Mouse (Mus musculus): ENCODE results near the gene Aspdh. TPM values are rescaled to one million over a fixed set of nuclear protein-coding genes. Genes with fewer than 3 reads are reported as not detected.
A peak's percentile ranks its signal among the peaks of the same experiment; 100 is the strongest.

The Aspdh gene
- polyA plus RNA-seq, 1 experiment from 2014 or later, result 2.1 TPM

DNA sequence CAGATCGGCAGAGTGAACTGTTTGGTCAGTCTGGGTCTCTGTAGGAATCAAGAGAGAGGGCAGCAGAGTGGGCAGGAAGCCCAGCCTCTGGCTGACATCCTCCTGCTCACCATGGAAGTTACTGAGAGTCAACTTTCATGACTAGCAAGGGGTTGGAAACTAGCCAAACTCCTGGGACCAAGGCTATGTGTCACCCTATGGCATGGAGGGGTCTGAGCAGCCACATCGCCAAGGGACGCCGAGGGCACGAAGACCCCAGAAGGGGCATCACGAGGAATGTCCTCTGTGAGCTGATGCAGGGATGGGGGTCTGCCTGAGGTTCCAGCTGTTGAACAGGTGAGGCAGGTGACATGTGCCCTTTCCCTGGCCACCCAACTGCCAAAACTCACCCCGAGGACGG is 23.4 kb downstream of the Aspdh start:
- Histone ChIP-seq H3K27me3 (ENCODE audit: control insufficient read depth, insufficient read depth, low read length) (no peaks in the 10 kb centered on the region), H3K27ac (ENCODE audit: low read depth, low read length) (no peak overlapping the region), H3K4me1 (replicated peaks; ENCODE audit: control insufficient read depth, insufficient read depth, low read length) (no peaks in the 10 kb centered on the region), H3K36me3 (ENCODE audit: control insufficient read depth, insufficient read depth, low read length) (no peaks in the 10 kb centered on the region), H3K9me3 (ENCODE audit: control insufficient read depth, low read length) (no peaks in the 10 kb centered on the region), H3K9ac (ENCODE audit: low read depth, low read length) (no peak overlapping the region), H3K4me2 (replicated peaks; ENCODE audit: low read depth, low read length) (no peak overlapping the region), H3K4me3 (ENCODE audit: low read depth, low read length) (no peak overlapping the region)
- 88% methylated on average over 8 of the region's 8 CpGs for WGBS
- ATAC-seq (ENCODE audit: low FRiP score), result no peak
- DNase-seq (ENCODE audit: low spot score), result no peak

DNA sequence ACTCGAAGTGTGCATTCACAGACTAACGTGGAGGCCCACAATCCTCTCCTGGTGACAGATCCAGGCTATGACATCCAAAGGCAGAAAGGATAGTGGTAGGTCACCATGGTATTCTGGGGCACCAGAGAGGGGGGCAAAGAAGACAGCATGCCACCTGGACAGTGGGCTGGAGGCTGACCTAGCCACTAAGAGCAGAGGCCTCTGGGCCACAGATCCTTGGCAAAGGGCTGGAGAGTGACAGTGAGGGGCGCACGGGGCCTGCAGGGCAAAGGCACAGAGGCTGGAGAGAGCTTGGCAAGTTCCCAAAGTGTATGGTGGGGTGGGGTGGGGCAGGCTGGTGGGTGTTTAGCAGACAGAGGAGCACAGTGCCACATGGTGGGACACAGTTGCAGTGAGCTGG is 25.1 kb downstream of the Aspdh start:
- WGBS, result 93% methylated on average over 4 of the region's 4 CpGs
- Histone ChIP-seq H3K27me3 (ENCODE audit: control insufficient read depth, insufficient read depth, low read length) (no peaks in the 10 kb centered on the region), H3K4me2 (replicated peaks; ENCODE audit: low read depth, low read length) (no peak overlapping the region), H3K9me3 (ENCODE audit: control insufficient read depth, low read length) (no peaks in the 10 kb centered on the region), H3K36me3 (ENCODE audit: control insufficient read depth, insufficient read depth, low read length) (no peaks in the 10 kb centered on the region), H3K4me1 (replicated peaks; ENCODE audit: control insufficient read depth, insufficient read depth, low read length) (peaks cover 1% of the 10 kb centered on the region; the same call in 1 of the 2 replicates), H3K4me3 (ENCODE audit: low read depth, low read length) (no peak overlapping the region), H3K27ac (ENCODE audit: low read depth, low read length) (no peak overlapping the region), H3K9ac (ENCODE audit: low read depth, low read length) (no peak overlapping the region)
- no peak for DNase-seq (ENCODE audit: low spot score)
- no peak for ATAC-seq (ENCODE audit: low FRiP score)

DNA sequence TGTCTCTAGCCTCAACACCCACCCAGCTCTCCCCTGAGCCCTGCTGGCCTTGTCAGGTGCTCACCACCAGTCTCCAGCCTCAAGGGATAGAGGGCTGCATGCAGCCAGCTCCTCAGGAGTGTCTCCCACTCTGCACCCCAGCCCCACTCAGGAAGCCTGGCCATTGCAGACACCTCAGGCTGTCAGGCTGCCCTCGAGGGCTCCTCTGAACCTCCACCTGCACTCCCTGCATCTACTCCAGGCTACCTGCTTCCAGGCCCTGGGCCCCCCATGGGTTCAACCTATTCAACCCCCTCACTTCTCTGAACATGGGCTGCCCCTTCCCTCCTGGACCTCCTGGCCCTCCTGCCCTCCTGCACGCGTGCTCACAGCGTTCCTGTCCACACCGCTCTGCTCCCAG is 26.2 kb downstream of the Aspdh start:
- no peaks in the 10 kb centered on the region for H3K27me3 ChIP-seq (ENCODE audit: control insufficient read depth, insufficient read depth, low read length)
- H3K9me3 ChIP-seq (ENCODE audit: control insufficient read depth, low read length), result no peaks in the 10 kb centered on the region
- no peak for DNase-seq (ENCODE audit: low spot score)
- H3K27ac ChIP-seq (ENCODE audit: low read depth, low read length), result no peak overlapping the region
- WGBS, result 94% methylated on average over 5 of the region's 5 CpGs
- peaks cover 4% of the 10 kb centered on the region; the same call in 1 of the 2 replicates for H3K4me1 ChIP-seq (replicated peaks; ENCODE audit: control insufficient read depth, insufficient read depth, low read length)
- no peak for ATAC-seq (ENCODE audit: low FRiP score)
- H3K4me2 ChIP-seq (replicated peaks; ENCODE audit: low read depth, low read length), result no peak overlapping the region
- no peak overlapping the region for H3K9ac ChIP-seq (ENCODE audit: low read depth, low read length)
- H3K4me3 ChIP-seq (ENCODE audit: low read depth, low read length), result no peak overlapping the region
- no peaks in the 10 kb centered on the region for H3K36me3 ChIP-seq (ENCODE audit: control insufficient read depth, insufficient read depth, low read length)

DNA sequence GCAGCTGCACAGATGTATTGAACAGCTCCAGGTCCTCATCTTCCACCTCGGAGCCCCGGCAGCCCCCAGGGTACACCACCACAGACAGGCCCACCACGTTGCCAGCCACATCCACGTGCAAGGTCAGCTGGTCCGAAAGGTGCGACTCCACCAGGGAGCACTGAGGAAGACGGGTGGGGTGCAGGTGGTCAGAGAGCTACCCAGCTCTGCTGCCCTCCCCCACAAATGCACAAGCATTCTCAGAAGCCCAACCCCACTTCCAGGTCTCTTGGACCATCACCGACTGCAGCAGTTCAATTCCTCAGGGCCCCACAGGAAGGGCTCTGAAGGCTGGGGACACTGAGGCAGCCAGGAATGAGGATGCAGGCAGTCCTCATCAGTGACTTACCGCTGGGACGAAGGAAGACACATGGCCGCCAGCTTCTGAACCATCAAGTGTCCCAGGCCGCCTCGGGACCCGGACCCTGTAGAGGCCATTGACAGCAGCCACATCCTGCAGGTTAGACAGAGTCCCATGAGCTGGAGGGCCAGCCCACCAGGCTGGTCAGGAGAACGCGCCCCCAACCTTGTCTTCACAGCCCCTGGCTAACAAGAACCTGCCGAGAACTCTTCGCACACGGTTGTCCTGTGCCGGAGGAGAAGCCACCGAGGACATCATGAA is 27.1 kb downstream of the Aspdh start:
- Histone ChIP-seq H3K4me2 (replicated peaks; ENCODE audit: low read depth, low read length) (no peak overlapping the region), H3K27ac (ENCODE audit: low read depth, low read length) (no peak overlapping the region), H3K9me3 (ENCODE audit: control insufficient read depth, low read length) (no peaks in the 10 kb centered on the region), H3K4me3 (ENCODE audit: low read depth, low read length) (no peak overlapping the region), H3K9ac (ENCODE audit: low read depth, low read length) (no peak overlapping the region), H3K36me3 (ENCODE audit: control insufficient read depth, insufficient read depth, low read length) (no peaks in the 10 kb centered on the region), H3K4me1 (replicated peaks; ENCODE audit: control insufficient read depth, insufficient read depth, low read length) (peaks cover 4% of the 10 kb centered on the region; the same call in 1 of the 2 replicates), H3K27me3 (ENCODE audit: control insufficient read depth, insufficient read depth, low read length) (no peaks in the 10 kb centered on the region)
- ATAC-seq (ENCODE audit: low FRiP score), result no peak
- no peak for DNase-seq (ENCODE audit: low spot score)
- WGBS, result 92% methylated on average over 21 of the region's 21 CpGs

DNA sequence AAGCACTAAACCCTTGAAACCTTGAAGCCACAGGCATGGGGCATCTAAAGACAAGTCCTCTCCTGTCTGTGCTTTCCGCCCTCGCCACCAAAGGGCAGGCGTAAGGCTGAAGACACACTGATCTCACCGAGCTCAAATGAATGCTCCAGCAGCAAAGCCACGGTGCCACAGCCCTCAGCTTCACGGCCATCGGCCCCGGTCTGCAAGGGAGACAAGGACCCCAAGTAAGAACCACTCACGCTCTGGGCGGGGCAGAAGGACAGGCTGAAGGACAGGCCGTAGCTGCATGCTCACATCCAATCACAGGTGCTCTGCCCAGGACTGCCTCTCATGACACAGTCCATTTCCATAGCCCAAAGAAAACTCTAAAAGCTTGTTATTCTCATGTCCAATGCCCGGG is 29.5 kb downstream of the Aspdh start:
- WGBS, result 93% methylated on average over 12 of the region's 12 CpGs
- ATAC-seq (ENCODE audit: low FRiP score), result no peak
- Histone ChIP-seq H3K4me3 (ENCODE audit: low read depth, low read length) (no peak overlapping the region), H3K27me3 (ENCODE audit: control insufficient read depth, insufficient read depth, low read length) (no peaks in the 10 kb centered on the region), H3K4me1 (replicated peaks; ENCODE audit: control insufficient read depth, insufficient read depth, low read length) (peaks cover 4% of the 10 kb centered on the region; the same call in 1 of the 2 replicates), H3K4me2 (replicated peaks; ENCODE audit: low read depth, low read length) (no peak overlapping the region), H3K36me3 (ENCODE audit: control insufficient read depth, insufficient read depth, low read length) (no peaks in the 10 kb centered on the region), H3K9me3 (ENCODE audit: control insufficient read depth, low read length) (no peaks in the 10 kb centered on the region), H3K27ac (ENCODE audit: low read depth, low read length) (no peak overlapping the region), H3K9ac (ENCODE audit: low read depth, low read length) (no peak overlapping the region)
- DNase-seq (ENCODE audit: low spot score), result no peak

DNA sequence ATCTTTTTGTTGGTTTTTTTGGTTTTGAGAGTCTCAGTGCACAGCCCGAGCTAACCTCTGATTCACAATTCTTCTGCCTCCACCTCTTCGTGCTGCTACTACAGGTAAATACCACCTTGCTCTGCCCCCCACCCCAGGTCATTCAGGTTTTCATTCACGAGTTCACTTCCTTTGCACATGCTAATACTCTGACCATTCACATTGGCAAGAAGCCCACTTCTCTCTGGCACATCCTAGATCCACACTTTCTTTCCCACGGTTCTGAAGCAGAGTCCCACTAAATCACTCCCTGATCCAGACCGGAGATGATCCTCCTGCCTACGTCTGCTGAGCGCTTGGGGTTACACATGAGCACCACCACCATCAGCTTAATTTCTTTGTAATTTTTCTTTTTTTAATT is 29.9 kb downstream of the Aspdh start:
- Histone ChIP-seq H3K27ac (ENCODE audit: low read depth, low read length) (no peak overlapping the region), H3K9ac (ENCODE audit: low read depth, low read length) (peak overlapping the region; percentile 90; the same call in 1 of the 2 replicates), H3K9me3 (ENCODE audit: control insufficient read depth, low read length) (no peaks in the 10 kb centered on the region), H3K4me1 (replicated peaks; ENCODE audit: control insufficient read depth, insufficient read depth, low read length) (peaks cover 4% of the 10 kb centered on the region; the same call in 1 of the 2 replicates), H3K27me3 (ENCODE audit: control insufficient read depth, insufficient read depth, low read length) (no peaks in the 10 kb centered on the region), H3K36me3 (ENCODE audit: control insufficient read depth, insufficient read depth, low read length) (no peaks in the 10 kb centered on the region), H3K4me3 (ENCODE audit: low read depth, low read length) (peak overlapping the region; percentile 77), H3K4me2 (replicated peaks; ENCODE audit: low read depth, low read length) (peak overlapping the region; percentile 91)
- no peak for ATAC-seq (ENCODE audit: low FRiP score)
- WGBS, result 91% methylated on average over 7 of the region's 7 CpGs
- DNase-seq (ENCODE audit: low spot score), result no peak

DNA sequence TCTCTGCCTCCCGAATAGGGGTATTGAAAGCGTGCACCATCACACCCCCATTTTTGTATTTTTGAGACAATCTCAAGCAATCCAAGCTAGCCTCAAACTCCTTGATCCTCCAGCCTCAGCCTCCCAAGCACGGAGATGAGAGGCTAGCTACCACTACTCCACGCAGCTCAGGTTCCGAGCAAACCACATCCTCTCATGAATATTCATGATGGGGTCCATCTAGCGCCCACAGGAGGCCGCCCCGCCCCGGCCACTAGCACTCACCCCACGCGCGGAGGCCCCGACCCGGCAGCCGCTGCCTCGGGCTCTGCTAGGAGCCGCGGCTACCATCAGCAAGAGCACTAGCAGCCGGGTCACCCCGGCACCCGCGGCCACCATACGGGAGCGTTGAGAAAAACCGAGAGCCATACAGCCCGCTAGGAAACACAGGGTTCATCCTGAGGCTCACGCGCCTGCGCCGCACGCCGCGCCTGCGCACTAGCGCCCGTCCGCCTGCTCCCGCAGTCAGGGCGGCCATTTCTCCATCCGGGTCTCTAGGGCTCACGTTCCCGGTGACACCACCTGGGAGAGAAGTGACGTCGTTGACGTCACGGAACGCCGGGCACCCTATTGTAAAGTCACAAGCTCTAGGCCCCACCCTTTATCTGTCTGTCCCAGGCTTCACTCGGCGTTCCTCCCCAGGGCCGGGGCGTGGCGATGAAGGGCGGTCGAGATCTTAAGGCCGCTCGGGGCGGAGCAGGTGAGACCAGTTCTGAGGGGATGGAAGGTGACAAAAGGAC is 31.0 kb downstream of the Aspdh start, which contains the start of the genes Emc10 and Fam71e1:
TSS of gene Emc10 (minus strand) at position 538 of the 779 bp plus-strand sequence.
TSS of gene Fam71e1 (plus strand) at position 590 of the 779 bp plus-strand sequence.
- peak; percentile 97 for ATAC-seq (ENCODE audit: low FRiP score)
- H3K4me1 ChIP-seq (replicated peaks; ENCODE audit: control insufficient read depth, insufficient read depth, low read length), result peaks cover 4% of the 10 kb centered on the region; the same call in 1 of the 2 replicates
- no peaks in the 10 kb centered on the region for H3K36me3 ChIP-seq (ENCODE audit: control insufficient read depth, insufficient read depth, low read length)
- peak within 1 kb of the TSS; percentile 90 for H3K9ac ChIP-seq (ENCODE audit: low read depth, low read length)
- H3K27ac ChIP-seq (ENCODE audit: low read depth, low read length), result peak within 1 kb of the TSS; percentile 94
- WGBS, result under 1% methylated on average over 58 of the region's 58 CpGs
- H3K27me3 ChIP-seq (ENCODE audit: control insufficient read depth, insufficient read depth, low read length), result no peaks in the 10 kb centered on the region
- peak; percentile 100 for DNase-seq (ENCODE audit: low spot score)
- peak within 1 kb of the TSS; percentile 91 for H3K4me2 ChIP-seq (replicated peaks; ENCODE audit: low read depth, low read length)
- H3K4me3 ChIP-seq (ENCODE audit: low read depth, low read length), result peak within 1 kb of the TSS; percentile 77
- no peaks in the 10 kb centered on the region for H3K9me3 ChIP-seq (ENCODE audit: control insufficient read depth, low read length)

DNA sequence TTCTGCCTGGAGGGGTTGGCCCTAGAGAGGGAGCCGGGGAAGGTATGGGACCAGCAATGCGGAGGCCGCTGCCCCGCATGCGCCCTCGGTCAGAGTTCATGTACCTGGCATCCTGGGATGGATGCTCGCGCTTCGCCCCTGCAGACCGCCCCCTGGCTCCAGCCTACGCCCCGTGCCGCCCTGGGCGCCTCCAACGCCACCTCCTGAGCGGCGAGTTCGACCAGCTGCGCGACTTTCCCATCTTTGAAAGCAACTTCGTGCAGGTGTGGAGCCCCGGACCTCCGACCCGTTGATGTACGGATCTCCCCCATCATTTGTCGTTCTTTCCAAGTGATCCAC is 31.5 kb downstream of the Aspdh start:
- H3K27me3 ChIP-seq (ENCODE audit: control insufficient read depth, insufficient read depth, low read length), result no peaks in the 10 kb centered on the region
- ATAC-seq (ENCODE audit: low FRiP score) (no peak), DNase-seq (ENCODE audit: low spot score) (no peak)
- H3K9me3 ChIP-seq (ENCODE audit: control insufficient read depth, low read length), result no peaks in the 10 kb centered on the region
- H3K36me3 ChIP-seq (ENCODE audit: control insufficient read depth, insufficient read depth, low read length), result no peaks in the 10 kb centered on the region
- H3K27ac ChIP-seq (ENCODE audit: low read depth, low read length), result peak overlapping the region; percentile 94
- under 1% methylated on average over 21 of the region's 26 CpGs for WGBS
- peak overlapping the region; percentile 91 for H3K4me2 ChIP-seq (replicated peaks; ENCODE audit: low read depth, low read length)
- H3K4me3 ChIP-seq (ENCODE audit: low read depth, low read length), result peak overlapping the region; percentile 77
- peaks cover 4% of the 10 kb centered on the region; the same call in 1 of the 2 replicates for H3K4me1 ChIP-seq (replicated peaks; ENCODE audit: control insufficient read depth, insufficient read depth, low read length)
- peak overlapping the region; percentile 90 for H3K9ac ChIP-seq (ENCODE audit: low read depth, low read length)
